Mouse (Mus musculus) lung, postnatal 10 days (tissue): ENCODE data around the gene Pard6a.

Experiments used
- DNase-seq: peaks from one replicate; pipeline ENCODE4 v3.0.0; 2021

Pard6a gene

GRCm38 (mm10) chr8:105702731-105703415, 1.9 kb downstream of the Pard6a start:
- DNase-seq: no peak

DNA sequence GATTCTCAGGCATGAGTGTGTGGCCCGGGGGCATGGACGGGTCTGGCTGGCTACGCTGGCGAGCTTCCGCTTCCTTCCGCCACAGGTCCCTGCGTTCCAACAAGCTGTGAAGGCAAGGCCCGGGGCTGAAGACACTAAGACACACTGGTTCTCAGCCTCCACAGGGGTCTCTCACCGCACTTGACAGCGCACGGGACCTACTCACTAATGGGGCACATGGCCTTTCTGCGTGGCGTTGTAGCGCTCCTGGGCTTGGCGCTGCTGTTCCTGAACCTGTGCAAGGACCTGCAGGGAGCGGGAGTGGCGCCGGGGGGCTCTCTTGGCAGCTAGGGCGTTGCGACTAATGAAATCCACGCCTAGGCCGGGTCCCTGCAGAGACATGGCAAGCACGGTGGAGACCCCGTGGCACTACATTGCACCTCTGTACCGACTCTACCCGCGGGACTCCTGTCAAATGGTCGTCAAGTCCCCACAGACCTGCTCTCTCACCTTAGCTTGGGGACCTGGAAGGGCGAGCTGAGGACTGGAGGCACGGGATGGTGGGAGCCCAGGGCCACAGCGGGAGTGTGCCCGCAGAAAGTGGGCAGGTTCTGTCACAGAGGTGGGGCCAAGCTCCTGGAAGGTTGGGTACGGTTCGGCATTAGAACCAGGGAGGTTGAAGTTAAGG, 3.3 kb downstream of the Pard6a start:
- DNase-seq: no peak

GRCm38 (mm10) chr8:105704955-105705354, 4.0 kb downstream of the Pard6a start:
- no peak for DNase-seq

DNA sequence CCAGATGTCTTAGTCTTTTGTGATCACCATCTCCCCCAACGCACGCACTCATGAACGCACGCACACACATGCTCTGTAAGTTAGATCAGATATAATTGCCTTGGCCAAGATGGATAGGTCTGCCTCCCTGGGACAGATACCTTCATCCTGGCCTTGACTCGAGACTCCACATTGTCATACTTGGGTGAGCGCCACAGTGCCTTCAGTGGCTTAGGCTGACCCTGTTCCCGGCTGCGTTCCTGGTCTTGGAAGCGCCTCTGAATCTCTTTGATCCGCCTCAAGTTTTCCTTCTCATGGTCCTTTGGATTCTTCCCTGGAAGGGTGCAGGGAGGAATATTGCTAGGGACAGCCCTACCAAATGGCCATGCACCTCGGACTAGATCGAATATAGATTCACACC, 5.5 kb downstream of the Pard6a start:
- no peak for DNase-seq

DNA sequence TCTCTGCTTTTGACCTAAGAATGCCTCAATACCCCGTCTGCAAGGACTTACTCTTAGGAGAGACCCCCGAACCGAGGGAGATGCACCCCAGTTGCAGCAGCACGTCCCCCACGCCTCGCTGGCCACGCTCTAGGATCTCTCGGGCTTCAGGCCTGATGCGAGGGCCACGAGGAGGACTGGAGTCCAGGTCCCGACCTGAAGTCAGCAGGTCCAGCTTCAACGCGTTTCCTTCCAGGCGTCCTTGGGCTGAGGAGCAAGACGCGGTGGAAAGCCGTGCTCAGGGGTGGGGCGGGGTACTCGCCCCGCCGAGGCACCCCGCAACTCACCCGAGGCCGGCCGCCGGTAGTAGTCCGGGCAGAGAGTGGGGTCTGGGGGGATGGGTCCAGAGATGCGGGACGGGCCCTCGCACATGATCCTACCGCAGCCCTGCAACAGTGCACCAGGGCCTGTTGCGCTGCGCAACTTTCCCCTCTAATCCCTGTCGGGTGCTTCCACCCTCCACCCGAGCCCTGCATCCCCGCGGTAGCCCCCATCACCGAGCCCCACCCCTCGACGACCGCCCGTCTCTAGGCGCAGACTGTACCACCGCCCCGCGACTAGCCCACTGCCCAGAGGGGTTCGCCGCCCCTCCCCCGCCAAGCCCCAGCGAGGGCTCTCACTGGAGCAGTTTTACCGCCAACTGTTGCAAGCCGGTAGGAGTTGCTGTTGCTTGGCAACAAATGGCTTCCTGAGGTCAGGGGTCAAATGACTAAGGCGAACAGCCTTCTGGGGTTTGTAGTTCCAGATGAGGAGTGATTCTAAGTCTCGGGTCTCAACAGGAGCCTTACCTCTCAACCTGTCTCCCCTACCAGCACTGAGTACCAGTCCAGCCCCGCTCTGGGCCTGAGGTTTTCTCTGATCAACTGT, 6.8 kb downstream of the Pard6a start, which contains the start of the genes 4933405L10Rik and Enkd1:
TSS of gene 4933405L10Rik (plus strand) at position 158 of the 906 bp plus-strand sequence.
TSS of gene Enkd1 (minus strand) at position 713 of the 906 bp plus-strand sequence.
- peak; percentile 94 for DNase-seq

DNA sequence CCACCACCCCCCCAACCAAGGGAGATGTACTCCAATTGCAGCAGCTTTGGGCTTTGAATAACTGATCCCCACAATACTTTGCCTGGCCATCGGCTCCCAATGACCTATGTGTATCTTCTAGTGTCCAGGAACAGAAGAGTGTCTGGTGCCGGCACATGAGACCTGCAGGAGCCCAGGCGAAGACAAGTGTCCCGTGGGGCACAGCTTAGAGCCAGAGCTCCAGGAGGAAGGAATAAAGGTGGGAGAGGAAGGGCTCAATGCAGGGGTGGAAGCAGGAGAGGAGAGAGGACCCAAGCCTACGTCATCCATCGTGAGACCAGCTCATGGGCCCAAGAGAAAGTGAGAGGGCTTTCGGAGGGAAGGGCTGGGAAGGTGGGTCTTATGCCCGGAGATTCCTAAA, 7.7 kb downstream of the Pard6a start:
- no peak for DNase-seq

GRCm38 (mm10) chr8:105709317-105709716, 8.4 kb downstream of the Pard6a start:
- DNase-seq: no peak

DNA sequence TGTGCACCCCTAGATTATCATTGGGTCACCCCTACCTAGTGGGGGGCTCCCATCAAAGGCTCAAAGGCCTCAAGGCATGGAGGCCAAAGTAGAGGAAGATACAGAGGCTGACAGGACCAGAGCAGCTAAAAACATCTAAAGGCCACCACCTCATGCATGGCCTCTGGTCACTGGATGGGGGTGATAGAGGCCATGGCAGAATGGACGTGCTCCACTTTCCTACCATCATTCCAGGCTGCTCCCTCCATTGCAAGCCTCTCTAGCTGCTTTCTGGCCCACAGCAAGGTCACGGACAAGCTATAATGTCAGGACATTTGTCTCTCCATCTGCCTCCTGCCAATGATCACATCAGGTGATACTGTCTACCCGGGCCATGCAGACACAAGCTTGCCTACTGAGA, 11.3 kb downstream of the Pard6a start:
- DNase-seq: no peak

DNA sequence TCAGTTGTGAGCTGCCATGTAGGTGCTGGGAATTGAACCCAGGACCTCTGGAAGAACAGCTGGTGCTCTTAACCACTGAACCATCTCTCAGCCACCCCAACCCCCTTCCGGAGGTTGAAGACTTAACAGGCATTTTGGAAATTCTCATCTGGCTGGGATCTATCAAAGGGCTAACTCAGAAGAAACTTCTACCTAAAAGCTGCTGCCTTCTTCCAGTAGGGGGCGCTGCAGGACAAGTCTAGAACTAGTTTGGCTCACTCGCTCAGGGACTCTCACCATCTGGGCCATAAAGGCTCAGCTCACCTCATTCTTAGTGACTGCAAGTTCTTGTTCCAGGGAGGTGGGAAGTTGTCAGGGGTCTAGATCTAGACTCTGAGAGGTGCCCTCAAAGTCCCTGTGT, 13.2 kb downstream of the Pard6a start:
- peak; percentile 94 for DNase-seq

DNA sequence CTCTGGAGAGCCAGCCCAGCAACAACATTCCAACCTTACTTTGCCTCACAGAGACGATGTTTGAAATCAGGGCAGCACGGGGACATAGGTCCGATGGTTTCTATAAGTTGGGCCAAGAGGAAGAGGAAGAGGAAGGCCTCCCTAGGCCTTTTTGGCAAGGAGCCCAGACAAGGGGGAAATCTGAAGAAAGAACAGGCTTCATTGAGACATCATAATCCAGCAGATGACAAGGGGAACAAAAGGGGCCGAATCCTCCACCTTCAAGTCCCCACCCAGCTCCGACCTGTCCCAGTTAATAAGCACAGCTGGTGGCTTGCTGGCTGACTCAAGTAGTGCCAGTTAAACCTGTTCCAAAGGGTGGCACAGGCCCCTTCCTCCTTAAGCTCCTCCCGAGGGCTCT, 14.1 kb downstream of the Pard6a start:
- DNase-seq: peak; percentile 46

GRCm38 (mm10) chr8:105716302-105716945, 15.5 kb downstream of the Pard6a start:
- DNase-seq: no peak

- no peak for DNase-seq
Observed at GRCm38 (mm10) chr8:105719637-105720036, 18.7 kb downstream of the Pard6a start.

DNA sequence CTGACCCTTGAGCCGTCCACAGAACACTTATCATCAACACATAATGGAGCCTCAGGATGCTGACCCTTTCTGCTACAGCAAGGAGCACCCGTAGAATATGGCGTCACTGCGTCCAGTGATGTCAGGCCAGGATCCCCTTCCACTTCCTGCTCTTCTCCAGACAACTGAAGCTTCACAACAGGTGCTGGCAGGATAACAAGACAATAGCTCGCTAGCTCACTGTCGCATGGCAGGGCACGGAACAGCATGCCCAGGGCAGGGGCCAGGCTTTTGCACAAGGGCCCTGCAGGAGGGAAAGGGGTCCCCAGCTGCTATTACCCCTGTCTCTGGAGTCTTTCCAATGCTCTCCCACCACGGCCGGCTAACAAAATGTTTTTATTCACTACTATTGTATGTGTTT, 21.9 kb downstream of the Pard6a start:
- DNase-seq: no peak

- no peak for DNase-seq
Observed at GRCm38 (mm10) chr8:105725726-105726125, 24.8 kb downstream of the Pard6a start.

DNA sequence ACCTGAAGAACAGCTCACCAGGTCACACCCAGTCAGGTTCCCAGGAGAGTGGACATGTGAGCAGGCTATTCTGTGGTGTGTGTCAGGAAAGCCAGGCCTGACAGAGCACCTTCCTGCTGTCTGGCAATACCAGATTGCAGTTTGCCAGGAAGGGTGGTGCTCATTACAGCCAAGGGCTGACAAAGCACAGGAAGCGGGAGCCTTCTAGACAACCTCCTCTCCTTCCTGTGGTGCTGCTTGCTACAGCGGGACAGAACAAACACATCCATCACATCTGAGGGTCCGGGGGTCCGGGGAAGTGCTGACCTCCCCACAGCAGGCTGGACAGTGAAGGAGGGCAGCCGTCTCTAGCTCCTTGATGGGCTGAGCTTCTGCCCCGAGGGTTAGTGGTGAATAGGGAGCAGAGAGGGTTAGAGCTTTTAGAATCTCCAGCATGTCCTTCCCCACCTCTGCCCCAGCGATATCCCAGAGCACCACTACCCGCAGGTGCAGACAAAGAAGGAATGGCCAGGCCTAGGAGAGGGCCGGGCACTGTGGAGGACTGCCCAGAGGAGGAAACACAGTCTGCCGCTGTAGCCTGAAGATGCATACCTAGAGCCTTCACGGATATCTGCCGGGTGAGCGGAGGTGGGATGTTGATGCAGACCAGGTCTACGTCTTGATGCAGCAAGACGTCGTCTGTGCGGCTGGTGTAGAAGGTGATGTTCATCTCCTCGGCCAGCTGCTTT, 26.6 kb downstream of the Pard6a start:
- DNase-seq: peak; percentile 80

DNA sequence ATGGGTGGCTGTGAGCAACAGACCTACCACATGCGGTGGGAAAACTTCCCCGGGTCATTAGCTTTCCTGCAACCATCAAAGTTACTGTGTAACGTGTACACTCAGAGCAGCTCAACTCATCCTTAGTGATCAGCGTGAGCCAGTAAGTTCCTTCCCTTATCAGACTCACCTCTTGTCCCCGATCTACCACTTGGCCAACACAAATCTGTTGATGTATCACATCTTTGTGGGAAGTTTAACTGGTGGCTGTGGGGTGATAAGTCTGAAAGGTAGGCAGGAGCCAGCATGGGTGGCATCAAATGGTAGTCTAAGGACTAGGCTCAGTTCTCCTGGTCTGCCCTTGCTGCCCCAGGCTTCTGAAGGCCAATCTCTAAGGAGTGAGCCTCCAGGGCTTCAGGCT, 31.2 kb downstream of the Pard6a start:
- no peak for DNase-seq

DNA sequence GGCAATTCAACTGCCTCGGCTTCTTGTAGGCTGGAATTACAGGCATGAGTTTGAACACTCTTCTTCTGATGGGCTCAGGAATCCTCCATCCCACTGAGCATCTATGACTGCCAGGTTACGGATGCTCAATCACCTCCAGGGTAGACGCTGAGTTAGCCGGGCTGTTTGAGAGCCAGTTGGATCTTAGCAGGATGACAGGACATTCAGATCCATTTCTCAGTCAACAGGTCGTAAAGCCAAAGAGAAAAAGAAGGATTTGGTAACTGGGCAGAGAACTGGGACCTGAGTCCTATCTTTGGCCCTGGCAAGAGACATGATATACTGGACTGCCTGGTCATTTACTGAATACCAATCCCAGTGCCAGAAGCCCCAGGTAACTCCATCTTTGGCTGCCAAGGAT, 38.3 kb downstream of the Pard6a start:
- no peak for DNase-seq

GRCm38 (mm10) chr8:105743301-105743700, 42.4 kb downstream of the Pard6a start:
- no peak for DNase-seq

- DNase-seq: peak; percentile 92
Observed at GRCm38 (mm10) chr8:105750606-105751005, 49.7 kb downstream of the Pard6a start.
